Mouse (Mus musculus) spleen, adult 18-20 months (tissue): Measurements from ENCODE around the gene Arhgef25.
A peak's percentile ranks its signal among the peaks of the same experiment; 100 is the strongest.

Experiments used
- DNase-seq, 2 experiments: peaks; one replicate each; pipeline ENCODE4 v3.0.0; 2022; ENCODE audit warnings: mixed read lengths in 2 of 2

Gene Arhgef25

GRCm38 (mm10) chr10:127183759-127184158, 6.1 kb downstream of the Arhgef25 start:
- DNase-seq, result no peak

GRCm38 (mm10) chr10:127182624-127183023, 7.3 kb downstream of the Arhgef25 start:
- DNase-seq, result no peak

- DNase-seq, result no peak
Observed at GRCm38 (mm10) chr10:127181566-127181965, 8.3 kb downstream of the Arhgef25 start.

- DNase-seq, result no peak
Observed at GRCm38 (mm10) chr10:127180695-127181047, 9.2 kb downstream of the Arhgef25 start.

GRCm38 (mm10) chr10:127179871-127180694, 9.8 kb downstream of the Arhgef25 start, which contains the start of gene Slc26a10:
Slc26a10 (minus strand) TSS chr10:127180645.
- DNase-seq, result no peak

- DNase-seq, result no peak
Observed at GRCm38 (mm10) chr10:127178286-127179027, 11.4 kb downstream of the Arhgef25 start.

- no peak for DNase-seq
Observed at GRCm38 (mm10) chr10:127177719-127178118, 12.2 kb downstream of the Arhgef25 start.

GRCm38 (mm10) chr10:127177235-127177634, 12.6 kb downstream of the Arhgef25 start:
- no peak for DNase-seq

- DNase-seq, result no peak
Observed at GRCm38 (mm10) chr10:127176756-127177155, 13.1 kb downstream of the Arhgef25 start.

GRCm38 (mm10) chr10:127176228-127176627, 13.7 kb downstream of the Arhgef25 start:
- no peak for DNase-seq

- DNase-seq, result no peak
Observed at GRCm38 (mm10) chr10:127174170-127174569, 15.7 kb downstream of the Arhgef25 start.

- no peak for DNase-seq
Observed at GRCm38 (mm10) chr10:127173148-127174065, 16.5 kb downstream of the Arhgef25 start.

GRCm38 (mm10) chr10:127171631-127172200, 18.2 kb downstream of the Arhgef25 start:
- DNase-seq, result no peak

GRCm38 (mm10) chr10:127170837-127171272, 19.0 kb downstream of the Arhgef25 start:
- DNase-seq, result peak; percentile 73 to 85

GRCm38 (mm10) chr10:127170002-127170401, 19.9 kb downstream of the Arhgef25 start:
- DNase-seq, result no peak

- no peak for DNase-seq
Observed at GRCm38 (mm10) chr10:127167614-127168192, 22.2 kb downstream of the Arhgef25 start.

- DNase-seq, result no peak
Observed at GRCm38 (mm10) chr10:127166771-127167613, 22.9 kb downstream of the Arhgef25 start.

- DNase-seq, result no peak
Observed at GRCm38 (mm10) chr10:127166404-127166715, 23.5 kb downstream of the Arhgef25 start.

GRCm38 (mm10) chr10:127165654-127166403, 24.1 kb downstream of the Arhgef25 start:
- DNase-seq, result peak; percentile 72 to 74

GRCm38 (mm10) chr10:127165354-127165653, 24.6 kb downstream of the Arhgef25 start:
- DNase-seq, result no peak
